8 mouse cellular contexts compared by ENCODE assay signal in the genomic region with DNA sequence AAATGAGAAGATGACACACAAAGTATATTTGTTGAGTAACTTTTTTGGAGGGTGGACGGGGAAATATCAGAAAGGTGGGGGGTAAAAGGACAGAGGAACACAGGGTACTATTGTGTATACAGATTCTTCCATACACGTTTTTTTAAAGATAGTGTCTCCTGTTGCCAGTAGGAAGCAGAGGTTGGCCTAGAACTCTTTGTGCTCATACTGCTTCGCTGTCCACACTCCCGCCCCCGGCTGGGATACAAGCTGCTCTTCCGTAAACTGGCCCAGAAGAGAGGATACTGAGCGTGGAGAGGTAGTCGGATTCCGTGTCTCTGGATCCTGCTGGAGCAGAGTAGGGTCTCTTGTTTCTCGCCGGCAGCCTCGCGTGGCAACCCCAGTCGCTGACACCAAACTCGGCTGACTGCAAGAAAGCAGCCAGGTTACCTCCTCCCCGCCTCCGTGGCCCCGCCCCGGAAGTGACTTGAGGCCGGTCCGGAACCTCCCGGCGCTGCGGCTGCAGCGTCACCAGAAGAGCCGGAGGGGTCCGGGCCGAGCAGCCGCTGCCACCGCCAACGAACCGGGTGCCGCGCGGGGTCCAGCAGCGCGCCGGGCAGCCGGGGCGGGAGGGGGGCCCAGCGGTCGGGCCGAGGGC. TPM values are rescaled to one million over a fixed set of nuclear protein-coding genes. Genes with fewer than 3 reads are reported as not detected.
DNase-seq lines count a peak whose midpoint lies in the region; ATAC-seq and TF ChIP-seq lines count a peak whose summit lies in the region.

A gene (plus strand): TSS at position 460 of the 637 bp plus-strand sequence.

- no peak for TF ChIP-seq CTCF in liver, adult 2 months (IDR thresholded peaks at IDR 0.05; ENCODE audit: low read depth, low read length)

- peak; percentile 96 for ATAC-seq in erythroblast, adult 5-6 weeks (replicated peaks; ENCODE audit: low FRiP score, poor library complexity, severe bottlenecking)
- ATAC-seq in heart, embryonic 11.5 days (replicated peaks; ENCODE audit: insufficient number of reproducible peaks, low FRiP score, low TSS enrichment) = peak; percentile 96
- ATAC-seq in kidney, embryonic 16.5 days (ENCODE audit: low FRiP score, low TSS enrichment) = peak; percentile 98

- H3ac ChIP-seq in myocyte (ENCODE audit: control insufficient read depth, insufficient read length) = peak within 1 kb of the TSS; percentile 76

- under 1% methylated on average over 38 of the region's 43 CpGs for WGBS in heart, embryonic 11.5 days (ENCODE audit: insufficient replicate concordance)
- WGBS in kidney, embryonic 16.5 days = under 1% methylated on average over 43 of the region's 43 CpGs
- WGBS in liver, adult 2 months = 1% methylated on average over 42 of the region's 43 CpGs

- H3K79me2 ChIP-seq in liver, adult 2 months (ENCODE audit: control insufficient read depth, insufficient read depth, low read length) = peaks cover 16% of the 10 kb centered on the region; the same call in 1 of the 2 replicates
- peaks cover 50% of the 10 kb centered on the region for H3K79me2 ChIP-seq in myocyte (ENCODE audit: control insufficient read depth, insufficient read depth)

- H3K4me2 ChIP-seq in heart, embryonic 11.5 days = peak within 1 kb of the TSS; percentile 81
- H3K4me2 ChIP-seq in kidney, embryonic 16.5 days (replicated peaks; ENCODE audit: low read depth, low read length) = peak within 1 kb of the TSS; percentile 66
- H3K4me2 ChIP-seq in myocyte (ENCODE audit: low read depth) = peak within 1 kb of the TSS; percentile 91

- peak; percentile 84 for TF ChIP-seq POLR2A in liver, adult 2 months (IDR thresholded peaks at IDR 0.05; ENCODE audit: extremely low read depth, insufficient read depth, low read length)
- TF ChIP-seq POLR2A in myocyte (IDR thresholded peaks at IDR 0.05; ENCODE audit: insufficient read length, low read depth) = peak; percentile 94

- no peaks in the 10 kb centered on the region for H3K27me3 ChIP-seq in heart, embryonic 11.5 days (ENCODE audit: control insufficient read depth, insufficient read depth, low read length)
- no peaks in the 10 kb centered on the region for H3K27me3 ChIP-seq in kidney, embryonic 16.5 days (ENCODE audit: insufficient read depth, low read length)
- no peaks in the 10 kb centered on the region for H3K27me3 ChIP-seq in liver, adult 2 months (ENCODE audit: control insufficient read depth, insufficient read depth, low read length)
- no peaks in the 10 kb centered on the region for H3K27me3 ChIP-seq in myocyte (ENCODE audit: control insufficient read depth, insufficient read depth, insufficient read length)
- no peaks in the 10 kb centered on the region for H3K27me3 ChIP-seq in splenic B cell, adult 2 months (ENCODE audit: control insufficient read depth, insufficient read depth, low read length, poor library complexity, severe bottlenecking)

- H3K27ac ChIP-seq in heart, embryonic 11.5 days (ENCODE audit: low read depth, low read length) = peak within 1 kb of the TSS; percentile 93
- H3K27ac ChIP-seq in kidney, embryonic 16.5 days (ENCODE audit: low read length) = peak within 1 kb of the TSS; percentile 90
- H3K27ac ChIP-seq in liver, adult 2 months (replicated peaks; ENCODE audit: insufficient read depth, low read depth, low read length) = peak within 1 kb of the TSS; percentile 81

- peak within 1 kb of the TSS; percentile 96 for H3K9ac ChIP-seq in heart, embryonic 11.5 days (ENCODE audit: low read depth, low read length)
- peak within 1 kb of the TSS; percentile 98 for H3K9ac ChIP-seq in kidney, embryonic 16.5 days (replicated peaks; ENCODE audit: low read length)
- peak within 1 kb of the TSS; percentile 69 for H3K9ac ChIP-seq in liver, adult 2 months (ENCODE audit: low read depth, low read length)

- peak within 1 kb of the TSS; percentile 95 for H3K4me3 ChIP-seq in heart, embryonic 11.5 days (ENCODE audit: low read depth, low read length)
- H3K4me3 ChIP-seq in kidney, embryonic 16.5 days (ENCODE audit: low read length) = peak within 1 kb of the TSS; percentile 96
- peak within 1 kb of the TSS; percentile 100 for H3K4me3 ChIP-seq in liver, adult 2 months (ENCODE audit: insufficient read depth, low read depth, low read length)
- H3K4me3 ChIP-seq in myocyte = peak within 1 kb of the TSS; percentile 69

- H3K4me1 ChIP-seq in heart, embryonic 11.5 days (ENCODE audit: control insufficient read depth, insufficient read depth, low read length) = 0 out of 2 replicates have a peak, but pooled peaks cover 4% of the 10 kb centered on the region
- peaks cover 16% of the 10 kb centered on the region for H3K4me1 ChIP-seq in kidney, embryonic 16.5 days (ENCODE audit: insufficient read depth, low read length)
- H3K4me1 ChIP-seq in liver, adult 2 months (ENCODE audit: control insufficient read depth, insufficient read depth, low read length) = peaks cover 14% of the 10 kb centered on the region

- DNase-seq in B cell, adult 2 months = peak; percentile 98
- peak; percentile 97 for DNase-seq in brain, adult 2 months (ENCODE audit: low read depth, low spot score)
- DNase-seq in liver, adult 2 months (ENCODE audit: extremely low read depth, low read depth, low spot score) = peak; percentile 77
- peak; percentile 93 for DNase-seq in splenic B cell, adult 2 months (ENCODE audit: low read depth, low spot score)

- no peaks in the 10 kb centered on the region for H3K9me3 ChIP-seq in heart, embryonic 11.5 days (replicated peaks; ENCODE audit: control insufficient read depth, low read length)
- H3K9me3 ChIP-seq in kidney, embryonic 16.5 days (ENCODE audit: low read length) = no peaks in the 10 kb centered on the region

- no peaks in the 10 kb centered on the region for H3K36me3 ChIP-seq in heart, embryonic 11.5 days (ENCODE audit: control insufficient read depth, insufficient read depth, low read length)
- no peaks in the 10 kb centered on the region for H3K36me3 ChIP-seq in kidney, embryonic 16.5 days (ENCODE audit: insufficient read depth, low read length)
- H3K36me3 ChIP-seq in liver, adult 2 months (ENCODE audit: control insufficient read depth, insufficient read depth, low read length) = no peaks in the 10 kb centered on the region
- H3K36me3 ChIP-seq in myocyte (ENCODE audit: control insufficient read depth, insufficient read depth) = no peaks in the 10 kb centered on the region
- no peaks in the 10 kb centered on the region for H3K36me3 ChIP-seq in splenic B cell, adult 2 months (ENCODE audit: control insufficient read depth, insufficient read depth, low read length, poor library complexity, severe bottlenecking)

TF ChIP-seq in myocyte, 11 proteins besides CTCF, POLR2A, EP300 and RAD21:
- no peak for TF ChIP-seq TCF12 (IDR thresholded peaks at IDR 0.05; ENCODE audit: insufficient read depth, poor library complexity, severe bottlenecking)
- no peak for TF ChIP-seq MAX (IDR thresholded peaks at IDR 0.05; ENCODE audit: low read depth)
- no peak for TF ChIP-seq USF1 (IDR thresholded peaks at IDR 0.05; ENCODE audit: low read depth)
- peak in 1 of 3 experiments; percentile 14 for TF ChIP-seq MYOG (IDR thresholded peaks at IDR 0.05; ENCODE audit: control insufficient read depth in 1 of 3, insufficient read depth in 1 of 3, insufficient read length in 2 of 3, low read depth in 2 of 3)
- peak; percentile 94 for TF ChIP-seq POLR2AphosphoS2 (IDR thresholded peaks at IDR 0.05; ENCODE audit: insufficient read length, low read depth)
- TF ChIP-seq MYOD1 (IDR thresholded peaks at IDR 0.05; ENCODE audit: control insufficient read depth in 1 of 3, insufficient read length in 2 of 3, low read depth in 2 of 3) = peak in 1 of 3 experiments; percentile 1

RNA-seq across cellular contexts. Expression of the gene that starts here (rescaled TPM):
- 52.3 and 64.4 TPM in 2 replicates for total RNA-seq in erythroblast, adult 5-6 weeks (2015; ENCODE audit: low replicate concordance)
- total RNA-seq in erythroblast, adult 5-6 weeks (2017; ENCODE audit: low replicate concordance) = 70.7 and 75.4 TPM in 2 replicates
- 17.1 and 23.8 TPM in 2 replicates for polyA plus RNA-seq in heart, embryonic 11.5 days (2014; fragmentation: Nextera tagmentation; extraction: Ambion mirVana)
- polyA plus RNA-seq in kidney, embryonic 16.5 days (2015; fragmentation: Nextera tagmentation; extraction: Ambion mirVana) = 13.2 and 14.6 TPM in 2 replicates
- total RNA-seq in liver, adult 2 months (2014; rRNA removed) = 71.4 and 77.8 TPM in 2 replicates
- 10.7 and 10.9 TPM in 2 replicates for polyA plus RNA-seq in liver, adult 2 months (2012; rRNA removed)
- 15.9 TPM for polyA plus RNA-seq in myocyte (2012; fragmentation: generic; extraction: Trizol)

Comparison
In these comparisons a context has a peak if more than half of its experiments do, and no peak if none do; other contexts are left out.
1. Peak in every context shown above with its lines: DNase-seq, ATAC-seq, H3K4me3 ChIP-seq and H3K27ac ChIP-seq.